Mouse (Mus musculus): ENCODE measurements around the gene F2rl1.

GRCm38 (mm10) chr13:95524424-95524673, 678 bp downstream of the F2rl1 start:
- TF ChIP-seq EP300 (IDR thresholded peaks at IDR 0.05; ENCODE audit: low read depth in 1 of 2, low read length in 2 of 2) (no peak), CTCF (IDR thresholded peaks at IDR 0.05 in 2 of 3, conservative IDR thresholded peaks at IDR 0.05 in 1 of 3; ENCODE audit: control insufficient read depth in 1 of 3, insufficient read depth in 1 of 3, low read depth in 2 of 3, low read length in 3 of 3, poor library complexity in 1 of 3, severe bottlenecking in 1 of 3) (no peak), CHD2 (IDR thresholded peaks at IDR 0.05; ENCODE audit: low read length) (no peak), POLR2AphosphoS2 (IDR thresholded peaks at IDR 0.05; ENCODE audit: low read length) (no peak)

Measured in MEL (cell line).